Mouse (Mus musculus) C2C12 (cell line): Measurements from ENCODE around the gene Lsamp.

Experiments used
- CEBPB ChIP-seq: IDR thresholded peaks from one replicate; pipeline ENCODE4 v1.6.1; 2011; ENCODE audit warnings: low read depth, mild to moderate bottlenecking, control low read depth, moderate library complexity
- CTCF ChIP-seq: IDR thresholded peaks from one replicate; pipeline ENCODE4 v1.5.1; 2011; ENCODE audit not compliant: control insufficient read depth, insufficient read depth, insufficient read length
- FOSL1 ChIP-seq: IDR thresholded peaks from one replicate; pipeline ENCODE4 v1.8.0; 2011; ENCODE audit warnings: mild to moderate bottlenecking, low read length; ENCODE audit not compliant: poor library complexity, insufficient read depth, severe bottlenecking
- MAX ChIP-seq: IDR thresholded peaks from one replicate; pipeline ENCODE4 v1.6.1; 2011; ENCODE audit warnings: mild to moderate bottlenecking, control low read depth
- MYOG ChIP-seq: IDR thresholded peaks from one replicate; pipeline ENCODE4 v1.6.1; 2011; ENCODE audit not compliant: control insufficient read depth, insufficient read length; ENCODE audit errors: extremely low read depth
- USF1 ChIP-seq: IDR thresholded peaks from one replicate; pipeline ENCODE4 v1.6.1; 2011; ENCODE audit warnings: low read depth, mild to moderate bottlenecking, control low read depth, moderate library complexity

- TF ChIP-seq CEBPB (no peak), CTCF (no peak), MYOG (no peak), MAX (no peak), USF1 (no peak), FOSL1 (no peak)
These were observed 507.4 kb downstream of the Lsamp start for GRCm38 (mm10) chr16:40491606-40492005.
